Mouse (Mus musculus): ENCODE data around the gene Il34. TPM values are rescaled to one million over a fixed set of nuclear protein-coding genes. Genes with fewer than 3 reads are reported as not detected.

Gene Il34
- total RNA-seq (2017) = not detected in 2 replicates

DNA sequence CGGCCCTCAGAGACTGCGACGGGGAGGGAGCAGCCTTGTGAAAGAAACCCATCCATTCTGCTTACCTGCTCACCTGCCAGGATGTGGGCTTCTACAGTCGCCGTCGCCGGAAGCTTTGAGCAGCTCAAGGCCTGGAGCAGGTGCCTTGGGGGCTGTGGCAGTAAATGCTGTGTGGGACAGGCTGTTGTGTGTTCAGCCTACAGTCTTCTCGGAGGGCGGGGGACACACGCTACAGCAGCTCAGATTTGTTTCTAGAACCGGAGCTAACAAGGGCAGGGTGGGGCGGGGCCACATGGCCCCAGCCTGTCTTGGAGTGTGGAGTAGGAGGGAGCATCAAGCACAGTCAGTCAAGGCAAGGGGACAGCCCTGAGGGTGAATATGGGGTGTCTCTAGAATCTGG lies at the start of gene Il34:
Gene Il34 (minus strand): TSS at position 256 of the 400 bp plus-strand sequence.
- ATAC-seq (replicated peaks in 1 of 2; ENCODE audit: insufficient read depth in 1 of 2, low FRiP score in 2 of 2, low TSS enrichment in 1 of 2, low read depth in 1 of 2, poor library complexity in 2 of 2, severe bottlenecking in 2 of 2) = no peak

DNA sequence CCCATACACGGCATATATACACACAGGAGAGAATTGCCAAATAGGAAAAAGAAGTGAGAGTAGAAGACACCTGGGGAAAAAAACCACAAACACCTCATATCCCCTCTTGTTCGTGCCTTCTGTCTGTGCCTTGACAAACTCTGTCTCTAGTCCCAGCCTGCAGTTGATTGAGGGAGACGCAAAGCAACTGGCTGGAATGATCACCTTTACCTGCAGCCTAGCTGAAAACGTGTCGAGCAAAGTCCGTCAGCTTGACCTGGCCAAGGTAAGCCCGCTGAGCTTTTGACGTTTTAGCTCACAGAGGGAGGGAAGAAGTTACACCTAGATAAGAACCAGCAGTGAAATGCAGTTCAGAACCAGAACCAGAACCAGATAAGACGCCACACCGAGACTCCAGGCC lies 45.5 kb upstream of the Il34 start:
- no peak for ATAC-seq (replicated peaks in 1 of 2; ENCODE audit: insufficient read depth in 1 of 2, low FRiP score in 2 of 2, low TSS enrichment in 1 of 2, low read depth in 1 of 2, poor library complexity in 2 of 2, severe bottlenecking in 2 of 2)

DNA sequence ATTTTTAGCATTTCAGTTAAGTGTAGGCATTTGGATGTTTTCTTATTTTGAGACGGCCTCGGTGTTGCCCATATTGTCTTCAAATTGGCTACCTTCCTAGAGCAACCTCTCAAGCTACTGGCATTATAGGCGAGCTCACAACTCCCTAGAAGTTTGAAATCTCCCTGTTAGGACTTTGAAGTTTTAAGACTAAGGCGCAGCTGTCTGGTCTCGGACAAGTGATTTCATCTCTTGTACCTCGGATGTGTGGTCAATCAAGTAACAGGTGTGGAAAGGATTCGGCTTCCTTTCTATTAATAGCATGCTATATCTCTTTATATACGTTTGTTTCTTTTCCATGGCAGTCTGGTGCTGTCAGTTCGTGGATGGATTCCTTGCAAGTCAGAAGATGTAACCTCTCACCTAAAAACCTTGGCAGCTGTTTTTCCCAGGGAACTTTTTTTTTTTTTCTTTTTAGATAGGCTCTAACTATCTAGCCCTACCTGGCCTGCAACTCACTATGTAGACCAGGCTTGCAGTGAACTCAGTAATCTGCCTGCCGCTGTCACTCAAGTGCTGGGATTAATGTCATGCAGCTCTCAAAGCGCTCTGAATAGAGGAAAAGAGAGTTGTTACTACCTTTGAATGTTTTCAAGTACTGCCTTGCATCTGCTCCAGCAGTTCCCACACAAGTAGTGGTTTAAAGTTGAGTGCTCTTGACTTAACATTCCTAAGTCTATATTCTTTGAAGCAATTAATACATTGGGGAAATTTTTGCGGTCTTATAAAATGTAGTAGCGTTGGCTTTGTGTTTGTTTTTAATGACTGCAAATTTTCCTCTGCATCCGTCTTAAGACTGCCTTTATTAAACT lies 42.1 kb upstream of the Il34 start:
- ATAC-seq (replicated peaks in 1 of 2; ENCODE audit: insufficient read depth in 1 of 2, low FRiP score in 2 of 2, low TSS enrichment in 1 of 2, low read depth in 1 of 2, poor library complexity in 2 of 2, severe bottlenecking in 2 of 2) = no peak

DNA sequence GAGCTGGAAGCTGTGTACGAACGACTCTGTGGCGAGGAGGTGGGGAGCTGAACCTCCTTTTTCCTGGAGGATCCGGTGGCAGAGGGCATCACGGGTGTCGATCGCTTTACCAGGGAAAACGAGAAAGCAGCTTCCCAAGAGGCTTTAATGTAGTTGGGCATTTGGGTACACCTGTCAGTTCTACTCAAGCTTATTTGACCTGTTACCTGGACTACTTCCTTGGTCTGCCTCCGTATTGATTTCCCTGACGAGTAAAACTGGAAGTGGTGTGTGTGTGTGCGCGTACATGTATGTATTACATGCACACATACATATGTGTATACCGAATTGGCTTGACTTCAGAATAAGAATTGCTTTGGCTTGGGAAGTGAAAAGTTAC lies 41.4 kb upstream of the Il34 start:
- ATAC-seq (replicated peaks in 1 of 2; ENCODE audit: insufficient read depth in 1 of 2, low FRiP score in 2 of 2, low TSS enrichment in 1 of 2, low read depth in 1 of 2, poor library complexity in 2 of 2, severe bottlenecking in 2 of 2) = peak; percentile 6 to 13; a peak in 1 of 4 replicates

- ATAC-seq (replicated peaks in 1 of 2; ENCODE audit: insufficient read depth in 1 of 2, low FRiP score in 2 of 2, low TSS enrichment in 1 of 2, low read depth in 1 of 2, poor library complexity in 2 of 2, severe bottlenecking in 2 of 2) = peak; percentile 90 to 92
Observed at GRCm38 (mm10) chr8:110846405-110847170, 40.9 kb upstream of the Il34 start, which contains the start of the genes Cog4 and Sf3b3. Cog4 (plus strand) TSS chr8:110846600. Sf3b3 (minus strand) TSS chr8:110846787.

DNA sequence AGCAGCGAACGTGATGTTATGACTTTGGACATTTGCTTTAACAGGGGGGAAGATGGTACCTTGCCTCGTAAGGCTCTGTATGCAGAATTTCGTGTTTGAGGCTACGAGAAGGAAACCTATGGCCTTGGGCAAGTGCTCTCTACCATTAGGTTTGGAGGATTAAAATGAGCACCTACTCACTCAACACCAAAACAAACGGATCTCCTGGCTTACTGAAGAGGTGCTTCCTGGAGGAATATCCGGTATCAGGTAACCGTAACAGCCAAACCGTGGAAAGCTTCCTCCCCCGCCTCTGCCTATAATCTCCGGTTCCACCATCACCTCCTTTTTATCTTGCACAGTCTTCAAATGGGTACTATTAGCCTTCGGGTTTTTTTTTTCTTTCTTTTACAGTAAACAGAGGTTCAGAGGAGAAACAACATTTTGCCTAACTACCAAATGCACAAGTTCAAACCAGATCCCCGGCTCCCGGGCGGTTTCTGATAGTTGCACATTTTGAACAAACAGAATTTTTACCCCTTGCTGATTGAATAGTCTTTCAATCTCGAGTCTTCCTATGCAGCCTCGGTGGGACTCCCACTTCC lies 40.2 kb upstream of the Il34 start:
- ATAC-seq (replicated peaks in 1 of 2; ENCODE audit: insufficient read depth in 1 of 2, low FRiP score in 2 of 2, low TSS enrichment in 1 of 2, low read depth in 1 of 2, poor library complexity in 2 of 2, severe bottlenecking in 2 of 2) = 0 out of 4 replicates have a peak, but pooled peaks of 1 of the 2 experiments have one; percentile 5

DNA sequence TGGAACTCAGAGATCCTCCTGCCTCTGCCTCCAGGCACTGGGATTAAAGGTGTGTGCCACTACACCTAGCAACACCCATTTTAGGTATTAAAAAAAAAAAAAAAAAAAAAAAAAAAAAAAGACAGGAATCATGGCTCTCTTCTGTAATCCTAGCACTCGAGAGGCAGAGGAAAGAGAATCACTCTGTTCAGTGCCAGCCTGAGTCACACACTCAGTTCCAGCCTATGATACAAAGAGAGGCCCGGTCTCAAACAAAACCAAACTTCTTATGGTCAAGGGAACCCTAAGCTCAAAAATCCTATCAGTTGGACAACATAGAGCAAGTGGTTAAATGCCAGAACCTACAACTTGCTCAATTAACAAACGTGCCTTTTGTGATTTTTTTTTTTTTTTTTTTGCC lies 39.2 kb upstream of the Il34 start:
- ATAC-seq (replicated peaks in 1 of 2; ENCODE audit: insufficient read depth in 1 of 2, low FRiP score in 2 of 2, low TSS enrichment in 1 of 2, low read depth in 1 of 2, poor library complexity in 2 of 2, severe bottlenecking in 2 of 2) = no peak

GRCm38 (mm10) chr8:110843207-110843606 lies 37.5 kb upstream of the Il34 start:
- ATAC-seq (replicated peaks in 1 of 2; ENCODE audit: insufficient read depth in 1 of 2, low FRiP score in 2 of 2, low TSS enrichment in 1 of 2, low read depth in 1 of 2, poor library complexity in 2 of 2, severe bottlenecking in 2 of 2) = no peak

GRCm38 (mm10) chr8:110842012-110842574 lies 36.4 kb upstream of the Il34 start:
- no peak for ATAC-seq (replicated peaks in 1 of 2; ENCODE audit: insufficient read depth in 1 of 2, low FRiP score in 2 of 2, low TSS enrichment in 1 of 2, low read depth in 1 of 2, poor library complexity in 2 of 2, severe bottlenecking in 2 of 2)

GRCm38 (mm10) chr8:110831956-110832355 lies 26.2 kb upstream of the Il34 start:
- no peak for ATAC-seq (replicated peaks in 1 of 2; ENCODE audit: insufficient read depth in 1 of 2, low FRiP score in 2 of 2, low TSS enrichment in 1 of 2, low read depth in 1 of 2, poor library complexity in 2 of 2, severe bottlenecking in 2 of 2)

DNA sequence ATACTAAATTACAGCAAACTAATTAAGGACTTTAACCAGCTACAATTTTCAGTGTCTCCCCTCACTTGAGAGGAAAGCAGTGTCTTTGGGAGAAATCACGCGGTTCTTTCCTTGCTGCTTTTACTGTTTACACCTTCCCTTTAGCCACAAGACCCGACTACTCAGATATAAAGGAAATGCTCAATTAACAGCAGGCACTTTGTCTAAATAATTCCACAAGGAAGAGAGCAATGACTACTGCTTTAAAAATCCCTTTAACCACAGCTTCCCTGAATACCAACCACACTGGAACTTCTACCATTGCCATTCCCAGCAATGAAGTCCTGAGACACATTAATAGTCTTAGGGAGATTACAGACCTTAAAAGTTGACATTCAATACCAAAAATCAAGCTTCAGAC lies 22.8 kb upstream of the Il34 start:
- ATAC-seq (replicated peaks in 1 of 2; ENCODE audit: insufficient read depth in 1 of 2, low FRiP score in 2 of 2, low TSS enrichment in 1 of 2, low read depth in 1 of 2, poor library complexity in 2 of 2, severe bottlenecking in 2 of 2) = no peak

DNA sequence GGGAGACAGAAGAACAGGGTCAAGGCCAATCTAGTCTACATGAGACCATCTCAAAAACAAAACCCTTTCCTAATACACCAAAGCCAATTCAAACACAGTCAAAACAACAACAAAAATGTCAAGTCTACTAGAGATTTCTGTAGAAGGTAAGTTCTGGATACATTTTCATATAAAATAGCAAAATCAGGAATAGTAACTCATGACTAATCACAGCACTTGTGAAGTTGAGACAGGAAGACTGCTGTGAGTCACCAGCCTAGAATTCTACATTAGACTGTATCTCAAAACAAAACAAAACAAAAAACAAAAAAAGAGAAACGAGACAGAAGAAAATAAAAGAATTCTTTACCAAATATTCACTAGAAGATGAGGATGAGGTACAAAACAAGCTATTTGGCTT lies 19.1 kb upstream of the Il34 start:
- ATAC-seq (replicated peaks in 1 of 2; ENCODE audit: insufficient read depth in 1 of 2, low FRiP score in 2 of 2, low TSS enrichment in 1 of 2, low read depth in 1 of 2, poor library complexity in 2 of 2, severe bottlenecking in 2 of 2) = no peak

DNA sequence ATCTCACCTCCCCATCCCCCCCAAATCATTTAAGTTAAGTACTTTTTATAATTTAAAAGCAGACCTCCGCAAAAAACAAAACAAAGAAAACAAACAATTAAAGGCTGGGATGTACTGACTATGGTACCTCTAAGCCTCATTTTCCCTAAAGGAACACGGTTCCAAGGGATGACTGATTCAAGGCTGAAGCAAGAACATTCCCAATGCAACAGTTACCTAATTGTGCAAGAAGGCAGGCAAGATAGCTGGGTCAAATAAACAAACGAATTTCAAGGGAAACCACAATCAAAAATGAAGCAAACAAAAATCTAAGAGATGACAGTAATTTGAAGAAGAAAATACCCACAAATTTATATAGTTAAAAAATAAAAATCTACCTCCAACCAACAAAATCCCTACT lies 16.2 kb upstream of the Il34 start:
- no peak for ATAC-seq (replicated peaks in 1 of 2; ENCODE audit: insufficient read depth in 1 of 2, low FRiP score in 2 of 2, low TSS enrichment in 1 of 2, low read depth in 1 of 2, poor library complexity in 2 of 2, severe bottlenecking in 2 of 2)

- ATAC-seq (replicated peaks in 1 of 2; ENCODE audit: insufficient read depth in 1 of 2, low FRiP score in 2 of 2, low TSS enrichment in 1 of 2, low read depth in 1 of 2, poor library complexity in 2 of 2, severe bottlenecking in 2 of 2) = no peak
Observed at GRCm38 (mm10) chr8:110820257-110820656, 14.5 kb upstream of the Il34 start.

DNA sequence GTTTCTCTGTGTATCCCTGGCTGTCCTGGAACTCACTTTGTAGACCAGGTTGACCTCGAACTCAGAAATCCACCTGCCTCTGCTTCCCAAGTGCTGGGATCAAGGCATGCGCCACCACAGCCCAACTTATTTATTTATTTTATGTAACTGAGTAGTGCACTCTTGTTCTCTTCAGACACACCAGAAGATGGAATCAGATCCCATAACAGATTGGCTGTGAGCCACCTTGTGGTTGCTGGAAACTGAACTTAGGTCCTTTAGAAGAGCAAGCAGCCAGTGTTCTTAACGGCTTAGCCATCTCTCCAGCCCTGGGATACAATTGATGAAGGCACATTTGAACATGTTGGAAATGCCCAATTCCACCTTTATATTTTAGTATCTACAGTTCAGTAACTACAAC lies 12.9 kb upstream of the Il34 start:
- no peak for ATAC-seq (replicated peaks in 1 of 2; ENCODE audit: insufficient read depth in 1 of 2, low FRiP score in 2 of 2, low TSS enrichment in 1 of 2, low read depth in 1 of 2, poor library complexity in 2 of 2, severe bottlenecking in 2 of 2)

DNA sequence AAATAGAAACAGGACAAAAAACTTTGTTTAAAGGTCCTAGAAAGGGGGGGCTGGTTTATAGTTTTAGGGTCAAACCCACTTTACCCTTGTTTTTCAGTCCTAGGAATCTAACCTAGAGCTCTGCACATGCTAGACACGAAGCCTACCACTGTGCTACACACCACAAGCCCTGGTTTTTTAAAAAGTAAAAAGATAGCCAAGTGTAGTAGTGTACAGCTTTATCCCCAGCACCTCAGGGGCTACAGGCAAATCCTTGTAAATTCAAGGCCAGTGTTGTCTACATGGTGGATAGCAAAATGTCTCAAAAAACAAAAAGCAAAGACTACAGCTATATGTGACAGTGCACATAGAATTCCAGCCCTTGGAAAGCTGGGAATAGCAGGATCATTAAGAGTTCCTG lies 11.3 kb upstream of the Il34 start:
- no peak for ATAC-seq (replicated peaks in 1 of 2; ENCODE audit: insufficient read depth in 1 of 2, low FRiP score in 2 of 2, low TSS enrichment in 1 of 2, low read depth in 1 of 2, poor library complexity in 2 of 2, severe bottlenecking in 2 of 2)

DNA sequence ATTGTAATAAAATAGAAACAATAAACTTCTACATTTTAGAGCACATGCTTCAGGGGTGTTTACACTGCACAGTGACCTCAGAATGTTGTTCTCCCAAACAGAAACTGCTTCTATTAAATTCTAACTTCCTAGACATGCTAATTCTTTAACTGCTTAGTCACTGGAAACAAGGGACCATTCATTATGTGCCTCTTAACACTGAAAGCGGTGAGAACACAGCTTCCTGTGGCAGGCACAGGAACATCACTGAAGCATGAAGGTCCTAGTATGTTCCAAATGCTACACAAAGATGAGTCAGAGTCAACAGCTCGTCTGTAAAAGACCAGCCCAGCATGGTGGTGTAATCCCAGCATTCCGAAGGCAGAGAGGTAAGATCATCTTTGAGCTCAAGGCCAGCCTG lies 9.6 kb upstream of the Il34 start:
- no peak for ATAC-seq (replicated peaks in 1 of 2; ENCODE audit: insufficient read depth in 1 of 2, low FRiP score in 2 of 2, low TSS enrichment in 1 of 2, low read depth in 1 of 2, poor library complexity in 2 of 2, severe bottlenecking in 2 of 2)

Data from hematopoietic stem cell, adult 5-6 weeks (primary cell).